Mouse (Mus musculus): Measurements from ENCODE around the gene Plekhh2. TPM values are rescaled to one million over a fixed set of nuclear protein-coding genes. Genes with fewer than 3 reads are reported as not detected.

The Plekhh2 gene
- total and polyA plus RNA-seq, 3 experiments = 0.21 to 1.7 (median 1.1) TPM

DNA sequence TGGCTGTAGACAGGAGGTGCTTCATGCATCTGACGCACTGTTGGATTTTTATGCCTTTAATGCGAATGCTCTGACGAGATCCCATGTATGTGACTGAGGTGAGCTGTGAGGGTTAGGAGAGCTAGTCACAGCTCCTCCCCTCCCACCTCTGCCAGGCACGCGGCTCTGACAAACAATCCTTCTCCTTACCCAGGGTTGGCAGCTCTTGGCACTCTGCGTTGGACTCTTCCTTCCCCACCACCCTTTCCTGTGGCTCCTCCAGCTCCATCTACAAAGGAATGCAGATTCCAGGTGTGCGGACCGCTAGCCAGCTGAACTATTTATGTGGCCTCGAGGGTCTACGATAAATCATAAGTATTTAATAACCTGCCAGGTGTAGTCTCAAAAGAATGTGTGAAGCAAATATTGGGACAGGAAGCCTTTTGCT is 84.3 kb downstream of the Plekhh2 start:
- no peaks in the 10 kb centered on the region for H3K79me2 ChIP-seq (replicated peaks; ENCODE audit: control insufficient read depth, extremely low read depth, insufficient read depth, poor library complexity, severe bottlenecking)
- H3K9me3 ChIP-seq (replicated peaks; ENCODE audit: low read length) = no peaks in the 10 kb centered on the region
- no peak for DNase-seq (ENCODE audit: extremely low read depth)
- no peaks in the 10 kb centered on the region for H3K4me1 ChIP-seq (ENCODE audit: control insufficient read depth in 1 of 2, insufficient read depth in 2 of 2)
- no peak overlapping the region for H3K27ac ChIP-seq (ENCODE audit: insufficient read depth, low read depth)
- in situ Hi-C loops (cut with MboI; ENCODE audit: low pct_ligation_motif_present, low pct_unique_long_range_greater_than_20kb, low sequenced_read_pairs) = no loop called here
- H3K27me3 ChIP-seq (replicated peaks) = no peaks in the 10 kb centered on the region
- dilution Hi-C loops (cut with MboI; ENCODE audit: extremely low pct_ligation_motif_present, extremely low pct_unique_long_range_greater_than_20kb, low sequenced_read_pairs) = no loop called here
- TF ChIP-seq RCOR1 (conservative IDR thresholded peaks at IDR 0.05; ENCODE audit: low read depth, low read length) (no peak), ZNF384 (IDR thresholded peaks at IDR 0.05; ENCODE audit: low read depth, low read length) (no peak), PAX5 (IDR thresholded peaks at IDR 0.05; ENCODE audit: low read length) (no peak), MAZ (IDR thresholded peaks at IDR 0.05; ENCODE audit: low read depth, low read length) (no peak), BHLHE40 (IDR thresholded peaks at IDR 0.05; ENCODE audit: low read depth, low read length) (no peak), KAT2A (IDR thresholded peaks at IDR 0.05; ENCODE audit: insufficient replicate concordance, low read length) (no peak), SMC3 (IDR thresholded peaks at IDR 0.05; ENCODE audit: low read depth, low read length) (no peak), MAX (IDR thresholded peaks at IDR 0.05; ENCODE audit: low read length) (no peak), CHD1 (IDR thresholded peaks at IDR 0.05; ENCODE audit: low read depth, low read length) (no peak)
- H3K36me3 ChIP-seq (replicated peaks in 1 of 2; ENCODE audit: control insufficient read depth in 1 of 2, insufficient read depth in 1 of 2, low read length in 1 of 2) = no peaks in the 10 kb centered on the region
- H3K9ac ChIP-seq (ENCODE audit: insufficient read depth, low read depth) = no peak overlapping the region
- no peak overlapping the region for H3K4me2 ChIP-seq (ENCODE audit: insufficient read depth, low read depth, poor library complexity, severe bottlenecking)
- H3K4me3 ChIP-seq (replicated peaks in 1 of 3; ENCODE audit: low read depth in 2 of 3, low read length in 2 of 3, poor library complexity in 1 of 3) = no peak overlapping the region

DNA sequence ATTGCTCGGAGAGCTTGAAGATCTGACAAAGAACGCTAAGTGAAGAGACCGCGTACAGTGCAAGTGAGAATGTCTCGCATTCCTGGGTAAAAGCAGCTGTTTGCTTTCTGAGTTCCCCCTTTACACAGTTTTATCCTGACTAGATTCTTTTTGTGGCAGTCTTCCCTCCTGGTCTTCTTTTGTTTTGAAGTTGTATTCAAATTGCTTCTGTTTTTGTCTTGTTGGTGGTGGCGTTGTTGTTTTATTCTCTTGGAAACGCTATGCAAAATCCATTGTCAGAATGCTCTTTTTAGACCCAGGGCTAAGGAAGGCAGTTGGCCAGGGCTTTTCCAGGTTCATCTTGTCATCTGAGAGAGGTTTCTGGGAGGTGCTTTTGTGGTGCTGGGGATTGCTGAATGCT is 84.8 kb downstream of the Plekhh2 start:
- H3K4me1 ChIP-seq (ENCODE audit: control insufficient read depth in 1 of 2, insufficient read depth in 2 of 2) = no peaks in the 10 kb centered on the region
- dilution Hi-C loops (cut with MboI; ENCODE audit: extremely low pct_ligation_motif_present, extremely low pct_unique_long_range_greater_than_20kb, low sequenced_read_pairs) = no loop called here
- no peak overlapping the region for H3K9ac ChIP-seq (ENCODE audit: insufficient read depth, low read depth)
- no peaks in the 10 kb centered on the region for H3K9me3 ChIP-seq (replicated peaks; ENCODE audit: low read length)
- in situ Hi-C loops (cut with MboI; ENCODE audit: low pct_ligation_motif_present, low pct_unique_long_range_greater_than_20kb, low sequenced_read_pairs) = no loop called here
- H3K79me2 ChIP-seq (replicated peaks; ENCODE audit: control insufficient read depth, extremely low read depth, insufficient read depth, poor library complexity, severe bottlenecking) = no peaks in the 10 kb centered on the region
- DNase-seq (ENCODE audit: extremely low read depth) = no peak
- H3K27ac ChIP-seq (ENCODE audit: insufficient read depth, low read depth) = no peak overlapping the region
- H3K36me3 ChIP-seq (replicated peaks in 1 of 2; ENCODE audit: control insufficient read depth in 1 of 2, insufficient read depth in 1 of 2, low read length in 1 of 2) = no peaks in the 10 kb centered on the region
- TF ChIP-seq ZMIZ1 (IDR thresholded peaks at IDR 0.05; ENCODE audit: low read depth, low read length) (no peak), BHLHE40 (IDR thresholded peaks at IDR 0.05; ENCODE audit: low read depth, low read length) (no peak), NRF1 (IDR thresholded peaks at IDR 0.05; ENCODE audit: low read depth, low read length) (no peak), MXI1 (IDR thresholded peaks at IDR 0.05; ENCODE audit: low read depth, low read length) (no peak), USF2 (conservative IDR thresholded peaks at IDR 0.05; ENCODE audit: low read depth, low read length) (no peak), ZC3H11A (IDR thresholded peaks at IDR 0.05; ENCODE audit: low read depth, low read length) (no peak), SIN3A (IDR thresholded peaks at IDR 0.05; ENCODE audit: low read length) (no peak), ELF1 (IDR thresholded peaks at IDR 0.05; ENCODE audit: low read depth, low read length) (no peak), USF1 (IDR thresholded peaks at IDR 0.05; ENCODE audit: low read depth, low read length) (no peak), RCOR1 (conservative IDR thresholded peaks at IDR 0.05; ENCODE audit: low read depth, low read length) (no peak), EP300 (IDR thresholded peaks at IDR 0.05; ENCODE audit: low read length) (no peak), JUN (IDR thresholded peaks at IDR 0.05; ENCODE audit: insufficient read depth, low read depth, low read length) (no peak), MAX (IDR thresholded peaks at IDR 0.05; ENCODE audit: low read length) (no peak), TBP (conservative IDR thresholded peaks at IDR 0.05; ENCODE audit: low read depth, low read length) (no peak)
- H3K27me3 ChIP-seq (replicated peaks) = no peaks in the 10 kb centered on the region
- H3K4me2 ChIP-seq (ENCODE audit: insufficient read depth, low read depth, poor library complexity, severe bottlenecking) = no peak overlapping the region
- no peak overlapping the region for H3K4me3 ChIP-seq (replicated peaks in 1 of 3; ENCODE audit: low read depth in 2 of 3, low read length in 2 of 3, poor library complexity in 1 of 3)
